Mouse (Mus musculus): ENCODE measurements at regions not wholly inside any gene's neighbourhood (a gene's known extent, or its start where the extent isn't known, plus 50 kb on each side); places are given as distances from the start of the nearest gene placed in this dataset.
A peak's percentile ranks its signal among the peaks of the same experiment; 100 is the strongest.

- no peak for TF ChIP-seq CTCF (IDR thresholded peaks at IDR 0.05)
- no peak for DNase-seq (ENCODE audit: extremely low spot score in 1 of 2, low spot score in 2 of 2)
- Histone ChIP-seq H3K27ac (no peak overlapping the region), H3K4me3 (no peak overlapping the region)
- intact Hi-C loops (cut with DNase I), result no loop called here
These were observed 800.9 kb upstream of the A1bg start for GRCm38 (mm10) chr15:61723696-61724095.

DNA sequence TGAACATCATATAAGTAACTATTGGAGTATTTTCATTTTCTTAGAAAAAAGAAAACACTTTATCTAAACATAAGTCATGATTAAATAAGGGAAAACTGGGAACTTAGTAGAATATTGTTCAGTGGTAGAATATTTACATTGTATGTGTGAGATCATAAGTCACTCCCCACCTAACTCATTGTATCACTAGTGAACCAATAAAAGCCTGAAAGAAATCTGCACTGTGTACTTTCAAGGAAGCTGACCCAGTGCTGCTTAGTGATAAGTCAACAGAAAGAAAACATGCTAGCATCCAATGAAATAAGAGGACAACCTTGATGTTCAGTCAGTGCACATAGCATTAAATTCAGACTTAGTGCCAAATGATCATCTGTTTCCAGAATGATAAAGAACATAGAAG, 795.7 kb upstream of the A1bg start:
- no peak overlapping the region for H3K4me3 ChIP-seq
- no peak overlapping the region for H3K27ac ChIP-seq
- no peak for TF ChIP-seq CTCF (IDR thresholded peaks at IDR 0.05)
- DNase-seq (ENCODE audit: extremely low spot score in 1 of 2, low spot score in 2 of 2), result no peak
- intact Hi-C loops (cut with DNase I), result no loop called here

DNA sequence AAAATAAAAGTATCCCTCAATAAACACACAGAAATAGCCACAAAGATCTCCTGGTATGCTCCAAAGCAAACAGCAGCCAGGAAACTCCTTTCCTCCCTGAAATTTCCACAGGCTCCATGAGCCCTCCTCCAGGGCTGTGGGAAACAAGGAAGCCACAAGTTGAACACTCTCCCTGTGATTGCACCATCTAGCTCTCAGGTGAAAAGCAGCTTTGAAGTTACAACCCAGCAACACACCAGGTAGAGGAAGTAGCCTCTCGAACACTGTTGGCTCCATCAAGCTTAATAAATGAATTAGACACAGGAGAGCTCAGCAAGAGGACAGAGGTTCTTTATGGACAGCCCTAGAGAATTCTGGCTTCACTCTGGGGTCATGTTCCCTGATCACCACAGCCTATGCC, 794.4 kb upstream of the A1bg start:
- intact Hi-C loops (cut with DNase I), result no loop called here
- no peak for TF ChIP-seq CTCF (IDR thresholded peaks at IDR 0.05)
- H3K27ac ChIP-seq, result no peak overlapping the region
- H3K4me3 ChIP-seq, result no peak overlapping the region
- no peak for DNase-seq (ENCODE audit: extremely low spot score in 1 of 2, low spot score in 2 of 2)

DNA sequence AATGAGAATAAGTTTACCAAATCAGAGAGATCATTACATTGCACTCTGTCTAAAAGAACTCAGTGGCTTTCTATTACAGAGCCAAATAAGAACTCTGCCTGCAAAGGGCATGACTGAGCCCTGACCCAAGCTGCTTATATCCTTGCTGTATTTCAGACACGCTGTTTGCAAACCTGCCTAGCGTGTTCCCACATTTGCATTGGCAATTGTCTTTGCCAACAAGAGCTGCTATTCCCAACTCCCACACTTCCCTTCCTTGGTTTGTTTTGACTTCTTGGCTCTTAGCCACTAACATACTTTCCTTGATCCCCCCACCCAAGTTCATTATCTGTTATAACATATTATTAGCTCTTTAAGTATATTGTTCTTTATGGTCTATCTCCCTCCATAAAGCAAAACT, 791.1 kb upstream of the A1bg start:
- H3K4me3 ChIP-seq, result no peak overlapping the region
- intact Hi-C loops (cut with DNase I), result no loop called here
- TF ChIP-seq CTCF (IDR thresholded peaks at IDR 0.05), result no peak

GRCm38 (mm10) chr15:61708928-61709327, 786.1 kb upstream of the A1bg start:
- no peak for TF ChIP-seq CTCF (IDR thresholded peaks at IDR 0.05)
- Histone ChIP-seq H3K4me3 (no peak overlapping the region), H3K27ac (no peak overlapping the region)
- intact Hi-C loops (cut with DNase I), result no loop called here
- DNase-seq (ENCODE audit: extremely low spot score in 1 of 2, low spot score in 2 of 2), result no peak

More for the DNA sequence above, 791.1 kb upstream of the A1bg start:
- H3K27ac ChIP-seq, result no peak overlapping the region
- DNase-seq (ENCODE audit: extremely low spot score in 1 of 2, low spot score in 2 of 2), result no peak

GRCm38 (mm10) chr15:61707952-61708351, 785.1 kb upstream of the A1bg start:
- no peak overlapping the region for H3K27ac ChIP-seq
- H3K4me3 ChIP-seq, result no peak overlapping the region
- intact Hi-C loops (cut with DNase I), result no loop called here
- TF ChIP-seq CTCF (IDR thresholded peaks at IDR 0.05), result no peak
- no peak for DNase-seq (ENCODE audit: extremely low spot score in 1 of 2, low spot score in 2 of 2)

- H3K27ac ChIP-seq, result no peak overlapping the region
- TF ChIP-seq CTCF (IDR thresholded peaks at IDR 0.05), result no peak
- DNase-seq (ENCODE audit: extremely low spot score in 1 of 2, low spot score in 2 of 2), result no peak
- H3K4me3 ChIP-seq, result no peak overlapping the region
- intact Hi-C loops (cut with DNase I), result no loop called here
These were observed 769.9 kb upstream of the A1bg start for GRCm38 (mm10) chr15:61692679-61693078.

GRCm38 (mm10) chr15:61690425-61690824, 767.6 kb upstream of the A1bg start:
- TF ChIP-seq CTCF (IDR thresholded peaks at IDR 0.05), result no peak; the same call in none of the 2 replicates
- DNase-seq (ENCODE audit: extremely low spot score in 1 of 2, low spot score in 2 of 2), result peak in 1 of 2 experiments; percentile 17
- H3K4me3 ChIP-seq, result no peak overlapping the region
- no peak overlapping the region for H3K27ac ChIP-seq
- intact Hi-C loops (cut with DNase I), result no loop called here

DNA sequence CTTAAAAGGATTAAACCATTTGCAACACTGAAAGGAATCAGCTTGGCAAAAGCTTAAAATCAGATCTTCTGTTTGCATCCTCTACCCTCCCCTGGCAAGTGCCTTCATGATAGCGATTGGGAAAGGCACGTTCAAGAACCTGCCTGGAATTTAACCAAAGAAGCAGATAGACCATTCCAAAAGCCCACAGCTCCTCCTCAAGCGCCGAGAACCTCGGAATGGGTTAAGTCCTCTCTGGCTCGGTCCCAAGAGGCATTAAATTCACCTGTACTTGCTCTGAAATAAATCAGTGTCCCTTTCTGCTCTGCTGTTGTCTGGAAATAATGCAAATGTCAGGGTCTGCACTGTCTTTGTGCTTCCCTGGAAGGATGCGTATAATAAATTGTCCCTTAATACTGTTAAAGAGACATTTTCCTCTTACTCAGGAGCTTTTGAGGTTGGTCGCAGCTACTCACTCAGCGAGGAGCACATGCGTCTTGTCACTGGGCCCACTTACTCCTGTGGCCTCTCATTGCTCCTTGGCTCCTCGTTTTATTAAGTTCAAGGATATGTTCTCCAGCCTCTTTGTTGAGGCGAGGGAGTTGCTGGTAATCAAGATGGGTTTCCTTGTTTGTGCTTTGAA, 767.1 kb upstream of the A1bg start:
- TF ChIP-seq CTCF (IDR thresholded peaks at IDR 0.05), result no peak
- intact Hi-C loops (cut with DNase I), result no loop called here
- H3K27ac ChIP-seq, result no peak overlapping the region
- DNase-seq (ENCODE audit: extremely low spot score in 1 of 2, low spot score in 2 of 2), result no peak
- H3K4me3 ChIP-seq, result no peak overlapping the region

DNA sequence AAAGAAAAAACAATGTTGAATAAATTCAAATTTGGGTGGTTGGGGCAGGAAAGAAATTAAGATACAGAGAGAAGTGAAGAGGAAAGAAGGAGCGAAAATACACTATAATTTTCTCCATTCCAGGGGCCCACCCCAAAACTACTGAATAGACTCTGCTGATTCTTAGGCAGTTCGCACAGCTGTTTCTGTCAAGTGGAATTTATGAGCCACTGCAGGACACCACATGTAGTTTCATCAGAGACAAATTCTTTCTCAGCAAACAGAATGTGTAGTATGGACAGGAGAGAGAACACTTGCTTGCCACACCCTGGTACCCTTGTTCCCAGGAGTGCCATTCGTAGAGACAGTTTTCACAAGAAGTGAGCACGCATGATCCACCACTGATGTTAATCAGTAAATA, 760.2 kb upstream of the A1bg start:
- intact Hi-C loops (cut with DNase I), result no loop called here
- DNase-seq (ENCODE audit: extremely low spot score in 1 of 2, low spot score in 2 of 2), result no peak
- H3K4me3 ChIP-seq, result no peak overlapping the region
- no peak overlapping the region for H3K27ac ChIP-seq
- TF ChIP-seq CTCF (IDR thresholded peaks at IDR 0.05), result no peak

- Histone ChIP-seq H3K4me3 (no peak overlapping the region), H3K27ac (no peak overlapping the region)
- DNase-seq (ENCODE audit: extremely low spot score in 1 of 2, low spot score in 2 of 2), result no peak
- no peak for TF ChIP-seq CTCF (IDR thresholded peaks at IDR 0.05)
- intact Hi-C loops (cut with DNase I), result no loop called here
These were observed 747.7 kb upstream of the A1bg start for GRCm38 (mm10) chr15:61670556-61670955.

DNA sequence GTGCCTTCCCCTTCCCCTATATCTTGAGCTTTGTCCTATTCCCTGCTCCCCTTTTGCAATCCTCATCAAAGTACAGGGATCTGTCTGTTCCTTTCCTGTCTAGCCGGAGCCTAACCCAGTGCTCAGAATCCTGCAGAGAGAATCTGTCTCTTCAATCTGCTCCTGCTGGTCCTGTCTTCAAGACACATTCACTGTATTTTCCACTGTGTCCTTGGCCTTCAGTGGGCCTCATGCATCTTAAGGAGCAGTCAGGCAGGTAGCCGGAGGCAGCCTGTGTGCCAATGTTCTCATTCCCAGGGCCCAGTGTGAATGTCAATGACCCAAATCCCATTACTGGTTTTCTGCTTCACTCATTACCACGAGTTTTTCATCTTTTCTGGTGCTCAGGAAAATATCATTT, 737.8 kb upstream of the A1bg start:
- TF ChIP-seq CTCF (IDR thresholded peaks at IDR 0.05), result no peak
- H3K4me3 ChIP-seq, result no peak overlapping the region
- no peak overlapping the region for H3K27ac ChIP-seq
- intact Hi-C loops (cut with DNase I), result no loop called here
- DNase-seq (ENCODE audit: extremely low spot score in 1 of 2, low spot score in 2 of 2), result no peak

- TF ChIP-seq CTCF (IDR thresholded peaks at IDR 0.05), result no peak
- no peak overlapping the region for H3K4me3 ChIP-seq
- DNase-seq (ENCODE audit: extremely low spot score in 1 of 2, low spot score in 2 of 2), result no peak
- no peak overlapping the region for H3K27ac ChIP-seq
- intact Hi-C loops (cut with DNase I), result no loop called here
These were observed 734.1 kb upstream of the A1bg start for GRCm38 (mm10) chr15:61656951-61657350.
